Mouse (Mus musculus) left cerebral cortex, postnatal 10 days (tissue): ENCODE results near the gene Papss1. TPM values are rescaled to one million over a fixed set of nuclear protein-coding genes. Genes with fewer than 3 reads are reported as not detected.

ENCODE experiments used
- DNase-seq, 2 experiments: peaks; one replicate each; pipeline ENCODE4 v3.0.0; 2021 to 2022; ENCODE audit warnings: low spot score in 2 of 2, mixed read lengths in 1 of 2; ENCODE audit errors: extremely low spot score in 1 of 2
- intact Hi-C: fragments of 180-260 bp; cut with DNase I; formaldehyde crosslinking; loops from one replicate; pipeline ENCODE4 v1.15.1; 2025
- total RNA-seq, 2 experiments: library from RNA; stranded (reverse); gene quantifications; 2 replicates each; pipeline ENCODE4 v1.2.3; 2021

The Papss1 gene
- total RNA-seq, 2 experiments from 2014 or later, result 78.2 to 80.4 TPM

DNA sequence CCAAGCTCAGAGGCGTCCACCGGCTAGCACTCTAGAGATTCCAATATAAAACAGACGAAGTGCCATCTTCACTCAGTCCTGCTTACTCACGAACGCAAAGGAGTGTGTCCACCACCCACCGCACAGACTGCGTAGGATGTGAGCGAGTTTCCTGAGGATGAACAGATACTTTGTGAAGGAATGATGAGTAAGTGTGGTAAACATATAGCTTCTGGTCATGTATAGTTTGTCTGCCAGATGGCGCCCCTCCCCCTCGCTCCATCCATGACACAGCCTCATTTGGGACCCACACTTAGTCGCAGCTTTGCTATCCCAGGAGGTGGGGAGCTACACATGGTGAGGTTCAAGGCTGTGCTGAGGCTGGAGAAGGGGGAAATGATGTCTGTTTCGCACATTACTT is 121.5 kb downstream of the Papss1 start:
- intact Hi-C loops, result no loop called here
- peak; percentile 8 to 58 for DNase-seq

DNA sequence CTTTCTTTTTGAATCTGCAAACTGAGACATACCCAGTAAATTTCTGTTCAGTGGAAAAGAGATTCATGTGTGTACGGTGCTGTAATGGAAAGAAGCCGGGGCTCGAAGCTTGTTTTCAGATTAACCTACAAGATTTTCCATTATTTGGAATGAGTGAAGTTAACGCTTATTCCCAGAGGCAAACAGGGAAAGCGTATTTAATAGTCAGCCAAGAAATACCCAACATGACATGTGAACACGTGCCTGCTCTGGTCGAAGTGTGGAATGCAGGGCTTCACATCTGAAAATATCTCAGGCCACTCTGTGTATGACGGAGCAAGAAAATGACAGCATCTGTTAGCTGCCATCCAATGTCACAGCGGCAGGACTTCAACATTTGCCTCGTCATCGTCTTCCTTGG is 125.4 kb downstream of the Papss1 start:
- DNase-seq, result no peak
- intact Hi-C loops, result no loop called here

DNA sequence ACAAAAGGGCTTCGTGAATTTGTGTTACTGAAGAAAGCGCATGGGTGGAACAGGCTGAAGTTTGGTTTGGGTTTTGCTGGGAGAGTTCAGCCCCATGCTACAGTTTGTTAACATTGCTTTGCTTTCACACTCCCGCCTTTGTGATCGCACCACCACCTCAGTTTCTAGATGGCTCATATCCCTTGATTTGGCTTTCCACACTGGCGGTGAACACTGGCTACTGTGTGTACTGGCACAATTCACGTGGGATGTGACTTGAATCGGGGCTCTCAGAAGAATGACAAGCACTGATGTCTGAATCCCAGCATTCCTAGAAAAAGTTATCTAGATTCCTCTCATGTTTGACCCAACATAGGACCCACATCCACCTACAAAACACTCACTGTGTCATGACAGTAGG is 126.0 kb downstream of the Papss1 start:
- intact Hi-C loops, result no loop called here
- no peak for DNase-seq

DNA sequence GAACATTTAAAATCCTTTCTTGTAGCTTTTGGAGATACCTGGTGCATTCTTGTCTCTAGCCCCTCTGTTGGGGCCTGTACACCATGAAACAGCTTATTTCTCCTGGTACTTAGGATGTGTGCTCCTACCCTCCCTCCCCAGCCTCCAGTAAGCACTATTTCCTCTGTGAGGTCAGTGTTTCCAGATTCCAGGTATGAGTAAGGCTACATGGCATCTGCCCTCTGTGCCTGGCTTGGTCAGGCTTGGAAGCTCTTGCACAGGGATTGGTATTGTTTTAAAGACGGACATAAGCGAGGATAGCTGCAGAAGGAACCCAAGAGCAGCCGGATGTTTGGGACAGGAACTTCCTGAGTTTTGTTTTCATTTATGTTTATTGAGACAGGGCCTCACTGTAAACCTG is 126.6 kb downstream of the Papss1 start:
- DNase-seq, result no peak
- intact Hi-C loops, result no loop called here

Other genes with a start within 250 kb of the Papss1 start
- 1 to 10 TPM; 1.4 to 5.1 TPM for gene Sgms2, start 73.4 kb upstream of the Papss1 start, total RNA-seq